Mouse (Mus musculus): ENCODE measurements around the gene Entpd3.

Entpd3 gene

GRCm38 (mm10) chr9:120577706-120578405, 38.2 kb downstream of the Entpd3 start:
- in situ Hi-C loops (cut with MboI, MseI): no loop called here

DNA sequence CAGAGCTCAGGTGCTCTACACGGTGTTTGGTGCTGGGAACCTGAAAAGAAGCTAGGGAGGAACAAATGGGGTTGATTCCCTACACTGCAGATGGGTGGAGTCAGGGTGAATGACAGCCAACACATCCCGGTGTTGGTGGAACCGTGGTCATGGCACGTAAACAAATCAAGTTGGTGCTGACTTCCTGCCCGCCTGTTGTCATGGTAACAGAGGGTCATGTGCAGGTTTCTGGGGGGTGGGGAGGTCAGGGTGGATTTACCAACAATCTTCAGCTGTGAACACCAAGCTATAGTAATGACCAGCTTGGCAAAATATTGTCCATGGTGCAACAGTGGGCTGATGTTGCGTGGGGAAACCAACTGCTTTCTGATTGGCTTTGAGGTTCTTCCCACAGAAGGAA, 39.1 kb downstream of the Entpd3 start:
- in situ Hi-C loops (cut with MboI, MseI): no loop called here

DNA sequence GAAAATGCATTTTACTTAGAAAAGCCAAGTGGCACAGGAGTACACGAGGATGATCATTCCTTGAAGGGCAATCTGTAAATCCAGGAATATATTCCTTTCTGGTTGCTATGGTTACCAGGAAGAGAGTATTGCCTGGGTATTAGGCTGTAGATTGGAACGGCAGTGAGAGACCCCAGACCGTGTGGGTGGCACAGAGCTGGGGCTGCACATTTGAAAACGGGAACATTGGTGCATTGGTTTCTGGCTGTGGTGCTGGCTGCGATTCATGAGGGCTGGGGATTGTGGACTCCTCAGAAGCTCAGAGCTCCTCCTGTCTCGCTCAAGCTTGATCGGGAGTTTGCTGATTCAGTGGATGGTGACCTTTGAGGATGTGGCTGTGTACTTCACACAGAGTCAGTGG, 40.2 kb downstream of the Entpd3 start:
- in situ Hi-C loops (cut with MboI, MseI): no loop called here

GRCm38 (mm10) chr9:120581941-120582618, 42.5 kb downstream of the Entpd3 start:
- in situ Hi-C loops (cut with MboI, MseI): no loop called here

GRCm38 (mm10) chr9:120582619-120583308, 43.1 kb downstream of the Entpd3 start:
- in situ Hi-C loops (cut with MboI, MseI): no loop called here

GRCm38 (mm10) chr9:120583314-120583713, 43.7 kb downstream of the Entpd3 start:
- in situ Hi-C loops (cut with MboI, MseI): no loop called here

DNA sequence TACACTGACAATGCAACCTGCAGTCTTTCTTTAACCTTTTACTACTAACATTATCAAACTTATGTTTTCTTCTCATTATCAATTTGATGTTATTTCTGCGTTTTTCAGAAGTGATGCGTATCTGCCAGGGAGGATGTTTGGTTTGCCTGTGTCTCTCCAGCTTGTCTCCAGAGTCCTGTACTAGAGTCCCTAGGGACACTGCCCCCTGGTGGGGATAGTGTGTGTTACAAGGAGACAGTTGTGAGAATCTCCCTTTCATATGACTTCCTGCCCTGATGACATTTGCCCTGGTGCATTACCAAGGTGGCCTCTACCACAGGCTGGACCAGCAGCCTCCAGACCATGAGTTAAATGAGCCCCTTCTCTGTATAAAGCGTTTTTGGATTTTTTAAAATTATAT, 46.9 kb downstream of the Entpd3 start:
- in situ Hi-C loops (cut with MboI, MseI): no loop called here

- in situ Hi-C loops (cut with MboI, MseI): loop anchor here (5.0 to 10.0 kb wide), 2 partner anchors 89 to 167 kb away; no protein-coding TSS in a partner anchor
Measured at GRCm38 (mm10) chr9:120591490-120591889, 51.9 kb downstream of the Entpd3 start.

- in situ Hi-C loops (cut with MboI, MseI): loop anchor here (5.0 to 10.0 kb wide), 2 partner anchors 91 to 169 kb away; no protein-coding TSS in a partner anchor
Measured at GRCm38 (mm10) chr9:120593383-120594101, 53.9 kb downstream of the Entpd3 start.

DNA sequence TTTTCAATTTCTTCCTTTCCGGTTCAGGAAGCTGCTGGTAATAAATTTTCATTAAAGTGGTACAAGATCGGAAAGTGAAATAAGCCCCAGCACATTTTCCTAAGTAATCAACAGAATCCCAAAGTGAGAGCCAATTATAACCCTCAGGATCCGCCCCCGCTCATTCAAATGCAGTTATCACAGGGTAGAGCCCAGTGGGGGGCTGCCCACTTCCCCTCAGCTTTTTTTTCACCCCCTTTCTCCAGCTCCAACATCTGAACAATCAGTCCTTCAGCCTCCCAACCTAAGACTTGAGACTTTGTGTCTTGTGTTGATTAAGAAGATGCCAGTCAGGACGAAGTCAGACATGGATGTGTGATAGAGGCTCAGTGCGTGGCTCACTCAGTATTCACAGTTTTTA, 55.2 kb downstream of the Entpd3 start:
- in situ Hi-C loops (cut with MboI, MseI): loop anchor here (5.0 to 10.0 kb wide), 2 partner anchors 93 to 170 kb away; no protein-coding TSS in a partner anchor

GRCm38 (mm10) chr9:120595306-120595705, 55.7 kb downstream of the Entpd3 start:
- in situ Hi-C loops (cut with MboI, MseI): loop anchor here (10.0 kb wide), 1 partner anchor 171 kb away; no protein-coding TSS in a partner anchor

DNA sequence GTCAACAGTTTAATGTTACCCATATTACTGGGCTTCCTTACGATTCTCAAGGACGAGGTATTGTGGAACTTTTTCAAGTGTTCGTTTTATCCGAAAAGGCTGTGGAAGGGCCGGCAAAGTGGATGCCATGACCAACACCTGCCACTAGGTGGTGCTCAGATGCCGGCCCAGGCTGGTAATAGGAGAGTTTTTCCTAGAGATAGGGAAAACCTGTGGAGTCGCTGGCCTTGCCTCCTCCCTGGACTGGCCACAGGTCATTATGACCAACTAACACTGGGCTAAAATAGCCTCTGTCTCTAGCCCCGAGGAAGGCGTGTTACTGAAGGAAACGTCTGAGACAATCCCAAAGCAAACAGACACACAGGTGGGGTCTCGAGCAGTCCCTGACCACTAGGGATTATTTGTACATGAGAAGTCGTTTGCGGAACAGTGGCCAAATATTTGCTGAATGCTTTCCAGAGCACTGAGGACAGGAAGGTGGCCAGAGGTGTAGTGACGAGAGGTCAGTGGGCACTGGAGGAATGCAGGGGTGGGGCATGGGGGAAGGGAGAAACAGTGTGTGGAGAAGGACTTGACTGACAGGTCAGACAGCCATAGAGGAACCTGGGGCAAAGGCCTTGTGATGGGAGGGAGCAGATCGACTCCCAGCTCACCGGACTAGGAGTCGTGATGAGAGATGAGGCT, 62.0 kb downstream of the Entpd3 start:
- in situ Hi-C loops (cut with MboI, MseI): no loop called here

- in situ Hi-C loops (cut with MboI, MseI): no loop called here
Measured at GRCm38 (mm10) chr9:120602172-120602838, 62.7 kb downstream of the Entpd3 start.

DNA sequence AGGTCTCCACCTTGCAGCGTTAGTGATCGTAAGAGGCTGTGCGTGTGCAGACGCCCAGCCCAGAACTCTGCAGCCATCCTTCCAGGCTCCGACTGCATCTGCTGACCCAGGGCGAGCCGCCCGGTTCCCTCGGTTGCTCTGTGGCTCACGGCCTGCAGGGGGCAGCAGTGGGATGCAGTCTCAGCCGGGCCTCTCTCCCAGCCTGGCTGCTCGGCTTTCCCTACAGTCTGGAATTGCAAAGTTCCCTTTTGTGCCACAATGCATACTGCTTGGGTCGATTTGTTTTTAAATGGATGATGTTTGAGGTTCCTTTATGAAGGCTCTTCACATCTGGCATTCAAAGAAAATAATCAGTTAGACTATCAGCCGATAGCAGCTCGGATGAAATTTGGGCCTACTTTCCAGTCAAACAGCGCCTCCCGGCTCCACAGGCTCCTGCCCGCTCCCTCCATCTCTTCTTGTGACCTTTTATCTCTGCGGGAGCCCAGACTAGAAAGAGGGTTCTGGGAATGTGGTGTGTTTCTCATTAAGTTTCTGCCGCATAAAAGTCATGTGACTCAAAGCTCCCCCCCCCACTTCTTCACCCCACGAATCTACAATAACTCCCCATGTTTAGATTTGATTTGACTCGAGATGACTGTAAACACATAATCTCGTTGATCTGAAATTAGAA, 63.4 kb downstream of the Entpd3 start:
- in situ Hi-C loops (cut with MboI, MseI): no loop called here

DNA sequence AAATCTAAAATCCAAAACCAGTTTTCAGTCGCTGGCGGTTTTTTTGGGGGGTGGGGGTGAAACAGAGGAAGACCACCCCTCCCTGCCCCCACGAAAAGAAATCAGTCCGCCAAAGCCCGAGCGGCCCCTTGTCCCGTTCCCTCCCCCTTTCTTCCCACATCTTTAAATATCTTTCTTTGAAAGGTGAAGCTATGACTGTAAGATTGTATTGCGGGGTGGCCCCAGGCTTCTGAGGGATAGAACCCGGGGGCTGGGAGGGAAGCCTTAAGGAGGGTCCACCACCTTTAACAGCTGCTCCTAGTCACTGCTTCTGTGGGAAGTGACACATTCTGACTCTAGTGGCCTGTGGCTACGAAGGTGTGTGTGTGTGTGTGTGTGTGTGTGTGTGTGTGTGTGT, 63.9 kb downstream of the Entpd3 start:
- in situ Hi-C loops (cut with MboI, MseI): no loop called here

DNA sequence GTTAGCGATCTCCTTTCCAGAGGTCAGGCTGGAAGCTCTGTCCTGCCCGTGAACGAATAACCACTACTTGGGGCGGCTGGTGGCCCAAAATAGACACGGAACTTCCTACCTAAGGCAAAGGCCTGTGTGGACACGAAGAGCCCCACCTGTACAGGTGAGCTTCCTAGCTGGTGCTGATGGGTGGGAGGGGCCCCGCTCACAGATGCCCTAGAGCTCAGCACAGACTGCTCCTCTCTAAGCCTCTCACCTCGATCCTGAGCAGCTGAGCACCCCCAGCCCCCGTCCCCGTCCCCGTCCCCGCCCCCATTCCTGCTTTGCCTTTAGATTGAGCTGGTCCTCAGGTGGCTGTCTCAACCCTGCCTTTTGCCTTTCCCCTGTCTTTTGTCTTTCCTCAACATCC, 64.3 kb downstream of the Entpd3 start:
- in situ Hi-C loops (cut with MboI, MseI): no loop called here

DNA sequence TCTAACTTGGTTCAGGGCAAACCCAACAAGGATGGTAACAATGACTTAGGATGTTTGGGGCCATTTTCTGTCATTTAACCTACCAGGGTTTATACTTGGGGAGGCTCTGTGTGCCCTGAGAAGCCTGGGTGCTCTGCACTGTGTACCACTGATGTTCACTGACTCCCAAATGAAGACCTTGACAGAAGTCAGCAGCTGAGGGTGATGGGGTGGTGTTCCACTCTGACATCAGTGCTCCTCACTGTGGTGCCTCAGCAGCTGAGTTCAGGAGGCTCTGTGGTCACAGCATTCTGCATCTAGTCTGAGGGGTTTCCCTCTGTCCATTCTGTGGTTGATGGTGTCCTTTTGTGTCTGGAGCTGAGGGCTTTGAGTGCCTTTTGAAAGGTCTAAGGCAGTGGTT, 71.4 kb downstream of the Entpd3 start:
- in situ Hi-C loops (cut with MboI, MseI): no loop called here

- in situ Hi-C loops (cut with MboI, MseI): no loop called here
Measured at GRCm38 (mm10) chr9:120614059-120614458, 74.4 kb downstream of the Entpd3 start.

All from T-helper 1 cell (primary cell).